Mouse (Mus musculus) olfactory bulb, adult 2 months (tissue): ENCODE results near the gene Patz1.

Source experiments
- CTCF ChIP-seq: fragments of 200-500 bp; IDR thresholded peaks from 2 replicates; pipeline ENCODE4 v1.5.1; 2012; ENCODE audit warnings: low read depth, mild to moderate bottlenecking, low read length, moderate library complexity; ENCODE audit not compliant: insufficient read depth
- POLR2A ChIP-seq: fragments of 200-500 bp; IDR thresholded peaks from 2 replicates; pipeline ENCODE4 v1.6.1; 2012; ENCODE audit warnings: mild to moderate bottlenecking, low read depth, low read length, moderate library complexity; ENCODE audit not compliant: insufficient read depth

GRCm38 (mm10) chr11:3302385-3302784 lies 13.7 kb downstream of the Patz1 start:
- TF ChIP-seq CTCF = no peak
- TF ChIP-seq POLR2A = no peak
